Mouse (Mus musculus): ENCODE results near the gene Fgf12. TPM values are rescaled to one million over a fixed set of nuclear protein-coding genes. Genes with fewer than 3 reads are reported as not detected.

The Fgf12 gene
- polyA plus RNA-seq (2017; shearing (Covaris generic)) = under 1 TPM; 0.18 to 0.19 TPM

GRCm38 (mm10) chr16:28752638-28753118 is at the start of gene Fgf12:
Gene Fgf12, minus strand, starts transcription at chr16:28753068.

Other genes with a start within 250 kb of the Fgf12 start
- not detected for gene Mb21d2, start 176.6 kb upstream of the Fgf12 start, polyA plus RNA-seq (2017; shearing (Covaris generic))